Mouse (Mus musculus): ENCODE results near the gene Fars2. TPM values are rescaled to one million over a fixed set of nuclear protein-coding genes. Genes with fewer than 3 reads are reported as not detected.

Gene Fars2
- polyA plus RNA-seq, 1 experiment from 2014 or later = 37.9 TPM

DNA sequence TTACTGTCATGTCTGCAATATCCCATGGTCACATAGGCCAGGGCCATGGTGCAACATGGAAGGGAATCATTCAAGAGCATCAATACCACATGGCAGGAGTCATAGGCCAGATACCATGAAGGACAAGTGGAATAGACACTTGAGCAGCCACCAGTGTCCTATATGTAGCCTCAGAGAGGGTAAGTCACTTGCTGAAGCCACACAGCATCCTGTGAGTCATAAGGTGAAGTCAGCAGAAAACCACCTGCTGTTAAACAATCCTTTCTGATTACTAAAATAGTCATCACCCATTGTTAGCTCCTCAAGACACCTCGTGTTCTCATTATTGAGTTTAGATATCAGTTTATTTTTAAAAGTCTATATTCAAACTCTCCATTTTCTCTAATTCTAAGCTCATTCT is 395.9 kb downstream of the Fars2 start:
- no peaks in the 10 kb centered on the region for H3K27me3 ChIP-seq (ENCODE audit: insufficient read depth, low read length)
- H3K36me3 ChIP-seq (replicated peaks; ENCODE audit: insufficient read depth, low read length) = no peaks in the 10 kb centered on the region
- no peak for ATAC-seq
- 69% methylated on average over 1 of the region's 1 CpGs for WGBS (ENCODE audit: insufficient replicate concordance)
- 0 out of 2 replicates have a peak, but pooled peaks cover 2% of the 10 kb centered on the region for H3K4me1 ChIP-seq (ENCODE audit: insufficient read depth)
- no peaks in the 10 kb centered on the region for H3K9me3 ChIP-seq (ENCODE audit: low read length)
- no peak overlapping the region for H3K4me3 ChIP-seq (ENCODE audit: low read depth, low read length)
- H3K27ac ChIP-seq (ENCODE audit: low read depth) = no peak overlapping the region
- no peak overlapping the region for H3K4me2 ChIP-seq (ENCODE audit: low read depth, low read length)
- no peak for DNase-seq
- no peak overlapping the region for H3K9ac ChIP-seq (replicated peaks)
- TF ChIP-seq CTCF (IDR thresholded peaks at IDR 0.05; ENCODE audit: low read depth) (no peak), EP300 (IDR thresholded peaks at IDR 0.05; ENCODE audit: low read depth) (no peak)

DNA sequence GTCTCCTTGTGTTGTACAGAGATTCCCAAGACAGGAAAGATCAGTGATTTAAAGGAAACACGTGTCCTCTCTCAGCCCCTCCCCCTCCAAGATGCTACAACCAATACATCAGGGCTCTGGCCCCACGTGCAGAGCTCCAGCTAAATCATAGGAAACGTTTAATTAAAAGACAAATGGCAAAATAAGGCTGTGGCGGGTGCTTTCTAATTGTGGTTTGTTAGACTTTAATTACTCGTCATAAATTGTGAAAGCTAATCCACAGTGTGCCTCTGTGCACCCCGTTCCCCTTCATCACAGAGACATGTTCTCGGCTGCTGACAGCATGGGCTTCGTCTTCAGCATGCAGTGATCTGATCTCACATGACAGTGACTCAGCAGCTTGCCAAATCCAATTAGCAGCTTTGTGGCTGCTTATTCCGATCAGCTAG is 400.9 kb downstream of the Fars2 start:
- DNase-seq = no peak
- Histone ChIP-seq H3K4me3 (ENCODE audit: low read depth, low read length) (no peak overlapping the region), H3K9me3 (ENCODE audit: low read length) (no peaks in the 10 kb centered on the region), H3K4me2 (ENCODE audit: low read depth, low read length) (no peak overlapping the region), H3K27ac (ENCODE audit: low read depth) (no peak overlapping the region), H3K4me1 (ENCODE audit: insufficient read depth) (no peaks in the 10 kb centered on the region), H3K27me3 (ENCODE audit: insufficient read depth, low read length) (no peaks in the 10 kb centered on the region), H3K9ac (replicated peaks) (no peak overlapping the region), H3K36me3 (replicated peaks; ENCODE audit: insufficient read depth, low read length) (no peaks in the 10 kb centered on the region)
- TF ChIP-seq EP300 (IDR thresholded peaks at IDR 0.05; ENCODE audit: low read depth) (no peak), CTCF (IDR thresholded peaks at IDR 0.05; ENCODE audit: low read depth) (no peak)
- no peak for ATAC-seq
- WGBS (ENCODE audit: insufficient replicate concordance) = 50% methylated on average over 9 of the region's 9 CpGs

- no peak overlapping the region for H3K9ac ChIP-seq (replicated peaks)
- 75% methylated on average over 4 of the region's 4 CpGs for WGBS (ENCODE audit: insufficient replicate concordance)
- no peak for DNase-seq
- no peak overlapping the region for H3K4me3 ChIP-seq (ENCODE audit: low read depth, low read length)
- no peaks in the 10 kb centered on the region for H3K36me3 ChIP-seq (replicated peaks; ENCODE audit: insufficient read depth, low read length)
- H3K27ac ChIP-seq (ENCODE audit: low read depth) = no peak overlapping the region
- ATAC-seq = no peak
- no peak overlapping the region for H3K4me2 ChIP-seq (ENCODE audit: low read depth, low read length)
- 0 out of 2 replicates have a peak, but pooled peaks cover 3% of the 10 kb centered on the region for H3K4me1 ChIP-seq (ENCODE audit: insufficient read depth)
- H3K27me3 ChIP-seq (ENCODE audit: insufficient read depth, low read length) = no peaks in the 10 kb centered on the region
- H3K9me3 ChIP-seq (ENCODE audit: low read length) = no peaks in the 10 kb centered on the region
- no peak for TF ChIP-seq EP300 (IDR thresholded peaks at IDR 0.05; ENCODE audit: low read depth)
- no peak for TF ChIP-seq CTCF (IDR thresholded peaks at IDR 0.05; ENCODE audit: low read depth)
These were observed 410.5 kb downstream of the Fars2 start for GRCm38 (mm10) chr13:36527761-36528160.

- TF ChIP-seq EP300 (IDR thresholded peaks at IDR 0.05; ENCODE audit: low read depth) = no peak
- TF ChIP-seq CTCF (IDR thresholded peaks at IDR 0.05; ENCODE audit: low read depth) = no peak
- Histone ChIP-seq H3K27ac (ENCODE audit: low read depth) (no peak overlapping the region), H3K27me3 (ENCODE audit: insufficient read depth, low read length) (no peaks in the 10 kb centered on the region), H3K9me3 (ENCODE audit: low read length) (no peaks in the 10 kb centered on the region), H3K4me2 (ENCODE audit: low read depth, low read length) (no peak overlapping the region), H3K4me1 (ENCODE audit: insufficient read depth) (0 out of 2 replicates have a peak, but pooled peaks cover 3% of the 10 kb centered on the region), H3K9ac (replicated peaks) (no peak overlapping the region), H3K36me3 (replicated peaks; ENCODE audit: insufficient read depth, low read length) (no peaks in the 10 kb centered on the region), H3K4me3 (ENCODE audit: low read depth, low read length) (no peak overlapping the region)
- DNase-seq = no peak
- ATAC-seq = no peak
- 76% methylated on average over 8 of the region's 8 CpGs for WGBS (ENCODE audit: insufficient replicate concordance)
These were observed 411.1 kb downstream of the Fars2 start for GRCm38 (mm10) chr13:36528223-36528895.

DNA sequence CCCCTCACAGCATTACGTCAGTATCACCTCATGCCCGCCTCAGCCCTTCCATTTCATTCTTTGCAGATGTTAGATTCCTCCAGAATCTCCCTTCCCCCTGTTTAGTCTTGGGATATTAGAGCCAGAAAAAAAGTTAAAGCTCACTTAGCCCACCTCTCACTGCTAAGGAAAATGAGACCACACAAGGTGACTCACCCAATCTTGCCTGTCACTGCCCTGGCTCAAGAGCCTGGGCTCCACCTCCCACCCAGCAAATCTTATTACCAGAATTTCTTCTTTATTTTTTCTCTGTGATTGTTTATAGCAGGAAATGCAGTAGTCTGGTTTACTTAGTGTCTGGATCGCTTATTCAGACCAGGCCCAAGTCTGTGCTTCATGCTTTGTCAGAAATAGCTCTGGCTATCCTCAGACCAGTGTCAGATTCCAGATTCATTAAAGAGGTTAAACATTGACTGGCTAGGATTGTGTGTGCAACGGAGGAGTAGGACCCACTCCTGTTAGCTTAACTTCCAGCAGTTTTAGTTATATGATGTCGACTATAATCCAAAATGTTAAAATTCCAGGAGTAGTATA is 412.3 kb downstream of the Fars2 start:
- no peak overlapping the region for H3K27ac ChIP-seq (ENCODE audit: low read depth)
- TF ChIP-seq EP300 (IDR thresholded peaks at IDR 0.05; ENCODE audit: low read depth) (no peak), CTCF (IDR thresholded peaks at IDR 0.05; ENCODE audit: low read depth) (no peak)
- no peaks in the 10 kb centered on the region for H3K27me3 ChIP-seq (ENCODE audit: insufficient read depth, low read length)
- no peak overlapping the region for H3K9ac ChIP-seq (replicated peaks)
- 81% methylated on average over 5 of the region's 5 CpGs for WGBS (ENCODE audit: insufficient replicate concordance)
- H3K9me3 ChIP-seq (ENCODE audit: low read length) = no peaks in the 10 kb centered on the region
- no peak overlapping the region for H3K4me2 ChIP-seq (ENCODE audit: low read depth, low read length)
- no peaks in the 10 kb centered on the region for H3K36me3 ChIP-seq (replicated peaks; ENCODE audit: insufficient read depth, low read length)
- no peak for ATAC-seq
- peaks cover 11% of the 10 kb centered on the region; the same call in 1 of the 2 replicates for H3K4me1 ChIP-seq (ENCODE audit: insufficient read depth)
- no peak for DNase-seq
- no peak overlapping the region for H3K4me3 ChIP-seq (ENCODE audit: low read depth, low read length)

DNA sequence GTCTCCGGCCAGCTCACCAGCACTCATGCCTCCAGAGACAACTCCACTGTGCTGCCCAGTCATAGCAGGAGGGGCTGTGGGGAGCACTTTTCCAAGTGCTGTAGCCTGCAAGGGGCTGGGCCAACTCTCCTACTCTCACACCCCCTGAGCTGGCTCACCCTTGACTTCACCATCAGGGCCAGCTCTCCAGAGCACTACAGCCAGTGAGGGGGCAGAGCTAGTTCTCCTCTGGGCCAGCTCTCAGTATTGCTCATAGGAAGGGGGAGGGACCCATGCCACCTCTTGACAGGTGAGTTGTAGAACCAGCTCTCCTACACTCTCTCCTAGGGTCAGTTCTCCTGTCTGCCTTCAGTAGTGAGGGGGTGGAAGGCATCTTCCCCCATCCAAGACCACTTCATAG is 413.6 kb downstream of the Fars2 start:
- H3K9ac ChIP-seq (replicated peaks) = no peak overlapping the region

More for the DNA sequence above, 413.6 kb downstream of the Fars2 start:
- H3K4me1 ChIP-seq (ENCODE audit: insufficient read depth) = peaks cover 11% of the 10 kb centered on the region; the same call in 1 of the 2 replicates
- DNase-seq (no peak), ATAC-seq (no peak)
- H3K27ac ChIP-seq (ENCODE audit: low read depth) = no peak overlapping the region
- H3K36me3 ChIP-seq (replicated peaks; ENCODE audit: insufficient read depth, low read length) = no peaks in the 10 kb centered on the region
- no peak overlapping the region for H3K4me3 ChIP-seq (ENCODE audit: low read depth, low read length)
- no peaks in the 10 kb centered on the region for H3K9me3 ChIP-seq (ENCODE audit: low read length)
- no peak overlapping the region for H3K4me2 ChIP-seq (ENCODE audit: low read depth, low read length)
- no peak for TF ChIP-seq CTCF (IDR thresholded peaks at IDR 0.05; ENCODE audit: low read depth)
- TF ChIP-seq EP300 (IDR thresholded peaks at IDR 0.05; ENCODE audit: low read depth) = no peak
- no peaks in the 10 kb centered on the region for H3K27me3 ChIP-seq (ENCODE audit: insufficient read depth, low read length)
- WGBS (ENCODE audit: insufficient replicate concordance) = 88% methylated on average over 1 of the region's 1 CpGs

Data from liver, postnatal 0 days (tissue).